Mouse (Mus musculus) Patski (cell line): ENCODE results near the gene Krtap31-1. TPM values are rescaled to one million over a fixed set of nuclear protein-coding genes. Genes with fewer than 3 reads are reported as not detected.
"Not testable (repeated sequence)": the region's sequence is repeated elsewhere in the genome, so short reads cannot be mapped to it uniquely, and the experiment has no call there.

Experiments used
- ATAC-seq: fragments of 100-300 bp; one replicate; pipeline ENCODE4 v1.8.0; 2021
- CTCF ChIA-PET: fragments of 350-600 bp; sonication (Branson Sonifier 250); formaldehyde crosslinking; loops from one replicate; lab custom pipeline; 2022; ENCODE audit warnings: inconsistent platforms; lab: Charles Lee
- POLR2A ChIA-PET: fragments of 350-600 bp; sonication (Branson Sonifier 250); formaldehyde crosslinking; loops from one replicate; lab custom pipeline; 2022; ENCODE audit warnings: antibody characterized with exemption, inconsistent platforms; lab: Charles Lee
- DNase-seq: peaks from one replicate; pipeline ENCODE4 v3.0.0-alpha.2; 2011; ENCODE audit warnings: low read depth, low spot score
- H3K27me3 ChIP-seq: fragments of 371-371 bp; one replicate; pipeline ENCODE4 v1.5.1; 2021
- CTCF ChIP-seq: fragments of 100-300 bp; IDR thresholded peaks from one replicate; pipeline ENCODE4 v1.5.1; 2021
- in situ Hi-C: fragments of 300-500 bp; cut with MboI; formaldehyde crosslinking; loops from 3 replicates; pipeline ENCODE4 v1.11.1; 2018; ENCODE audit warnings: low pct_unique_long_range_greater_than_20kb, mixed read lengths
- polyA plus RNA-seq: library from polyadenylated mRNA; unstranded; gene quantifications from one replicate; pipeline ENCODE4 v1.2.3, GENCODE M21; 2021

Krtap31-1 gene
- not detected for polyA plus RNA-seq

- ChIA-PET POLR2A (no interaction called here), CTCF (no interaction called here)
- TF ChIP-seq CTCF = no peak
- H3K27me3 ChIP-seq = peaks cover 4% of the 10 kb centered on the region
- ATAC-seq (no peak), DNase-seq (no peak)
- in situ Hi-C loops = no loop called here
Measured at GRCm38 (mm10) chr11:99907620-99908019, at the start of gene Krtap31-1. TSS of gene Krtap31-1 (plus strand) at chr11:99907920.

GRCm38 (mm10) chr11:99858761-99859160, 49.0 kb upstream of the Krtap31-1 start:
- peak; percentile 13 for DNase-seq
- no peaks in the 10 kb centered on the region for H3K27me3 ChIP-seq
- no peak for TF ChIP-seq CTCF
- in situ Hi-C loops = no loop called here
- ChIA-PET POLR2A (interaction anchor here (1.1 kb wide), 1 partner anchor 10 kb away, joined by 3 read pairs; no protein-coding TSS in a partner anchor), CTCF (interaction anchor here (1.4 kb wide), 1 partner anchor 439 kb away, joined by 4 read pairs; no protein-coding TSS in a partner anchor)
- no peak for ATAC-seq

- in situ Hi-C loops, POLR2A ChIA-PET, H3K27me3 ChIP-seq, ATAC-seq, CTCF ChIA-PET, DNase-seq: not testable (repeated sequence)
Measured at GRCm38 (mm10) chr11:99864176-99864575, 43.5 kb upstream of the Krtap31-1 start, which contains the start of gene Gm11559. TSS of gene Gm11559 (plus strand) at chr11:99864476.

- H3K27me3 ChIP-seq = peaks cover 17% of the 10 kb centered on the region
- CTCF ChIA-PET, ATAC-seq, DNase-seq, POLR2A ChIA-PET, in situ Hi-C loops: not testable (repeated sequence)
Measured at GRCm38 (mm10) chr11:99873089-99873488, 34.6 kb upstream of the Krtap31-1 start, which contains the start of gene Krtap9-1. TSS of gene Krtap9-1 (plus strand) at chr11:99873389.

GRCm38 (mm10) chr11:99878887-99879286, 28.8 kb upstream of the Krtap31-1 start, which contains the start of gene Gm11567:
TSS of gene Gm11567 (plus strand) at chr11:99879187.
- DNase-seq, CTCF ChIA-PET, in situ Hi-C loops, ATAC-seq, POLR2A ChIA-PET: not testable (repeated sequence)
- H3K27me3 ChIP-seq = peaks cover 20% of the 10 kb centered on the region

- in situ Hi-C loops = no loop called here
- ChIA-PET POLR2A (no interaction called here), CTCF (no interaction called here)
- ATAC-seq = no peak
- peaks cover 42% of the 10 kb centered on the region for H3K27me3 ChIP-seq
- no peak for DNase-seq
- TF ChIP-seq CTCF = no peak
Measured at GRCm38 (mm10) chr11:99914451-99914850, 6.7 kb downstream of the Krtap31-1 start, which contains the start of gene Gm11565. TSS of gene Gm11565 (plus strand) at chr11:99914751.

- CTCF ChIA-PET = no interaction called here
- no peak for TF ChIP-seq CTCF
- H3K27me3 ChIP-seq = no peaks in the 10 kb centered on the region
- ATAC-seq (no peak), DNase-seq (no peak)
- in situ Hi-C loops = no loop called here
- POLR2A ChIA-PET = no interaction called here
Measured at GRCm38 (mm10) chr11:99935991-99936390, 28.3 kb downstream of the Krtap31-1 start, which contains the start of gene Krtap31-2. TSS of gene Krtap31-2 (plus strand) at chr11:99936291.

GRCm38 (mm10) chr11:99937751-99938264, 30.1 kb downstream of the Krtap31-1 start:
- ChIA-PET CTCF (no interaction called here), POLR2A (no interaction called here)
- TF ChIP-seq CTCF = no peak
- in situ Hi-C loops = no loop called here
- H3K27me3 ChIP-seq = peaks cover 3% of the 10 kb centered on the region
- DNase-seq (no peak), ATAC-seq (no peak)

- no peak for DNase-seq
- ChIA-PET CTCF (no interaction called here), POLR2A (no interaction called here)
- H3K27me3 ChIP-seq = no peaks in the 10 kb centered on the region
- no peak for TF ChIP-seq CTCF
- in situ Hi-C loops = no loop called here
- no peak for ATAC-seq
Measured at GRCm38 (mm10) chr11:99948175-99948574, 40.5 kb downstream of the Krtap31-1 start, which contains the start of gene Krtap9-5. TSS of gene Krtap9-5 (plus strand) at chr11:99948475.

Other genes with a start within 250 kb of the Krtap31-1 start
- gene Gm11563, start 249.0 kb upstream of the Krtap31-1 start, polyA plus RNA-seq = not detected
- gene Krtap4-6, start 242.0 kb upstream of the Krtap31-1 start, polyA plus RNA-seq = not detected
- not detected for gene Gm14190, start 217.2 kb upstream of the Krtap31-1 start, polyA plus RNA-seq
- not detected for gene Gm14180, start 173.6 kb upstream of the Krtap31-1 start, polyA plus RNA-seq
- gene Gm11595, start 135.0 kb upstream of the Krtap31-1 start, polyA plus RNA-seq = not detected
- 0.06 TPM for gene Krtap4-8, start 127.2 kb upstream of the Krtap31-1 start, polyA plus RNA-seq
- gene Krtap4-9, start 122.7 kb upstream of the Krtap31-1 start, polyA plus RNA-seq = not detected
- not detected for gene Gm11596, start 114.5 kb upstream of the Krtap31-1 start, polyA plus RNA-seq
- not detected for gene Gm11569, start 109.0 kb upstream of the Krtap31-1 start, polyA plus RNA-seq
- gene Gm11554, start 103.5 kb upstream of the Krtap31-1 start, polyA plus RNA-seq = not detected
- gene Krtap4-13, start 98.0 kb upstream of the Krtap31-1 start, polyA plus RNA-seq = not detected
- not detected for gene Gm11564, start 92.3 kb upstream of the Krtap31-1 start, polyA plus RNA-seq
- gene 2300003K06Rik, start 69.9 kb upstream of the Krtap31-1 start, polyA plus RNA-seq = not detected
- gene Krtap4-16, start 56.3 kb upstream of the Krtap31-1 start, polyA plus RNA-seq = not detected
- not detected for gene Gm11568, start 50.0 kb upstream of the Krtap31-1 start, polyA plus RNA-seq
- gene Gm11559, start 43.4 kb upstream of the Krtap31-1 start, polyA plus RNA-seq = not detected
- not detected for gene Krtap9-1, start 34.5 kb upstream of the Krtap31-1 start, polyA plus RNA-seq
- gene Gm11567, start 28.7 kb upstream of the Krtap31-1 start, polyA plus RNA-seq = not detected
- not detected for gene Gm11565, start 6.8 kb downstream of the Krtap31-1 start, polyA plus RNA-seq
- gene Krtap31-2, start 28.4 kb downstream of the Krtap31-1 start, polyA plus RNA-seq = not detected
- gene Krtap9-5, start 40.6 kb downstream of the Krtap31-1 start, polyA plus RNA-seq = not detected
- not detected for gene Krtap29-1, start 71.1 kb downstream of the Krtap31-1 start, polyA plus RNA-seq
- not detected for gene Krtap16-1, start 78.7 kb downstream of the Krtap31-1 start, polyA plus RNA-seq
- not detected for gene Krtap17-1, start 86.1 kb downstream of the Krtap31-1 start, polyA plus RNA-seq
- gene Krt33a, start 108.3 kb downstream of the Krtap31-1 start, polyA plus RNA-seq = not detected
- gene Krt33b, start 121.9 kb downstream of the Krtap31-1 start, polyA plus RNA-seq = 0.18 TPM
- not detected for gene Krt34, start 133.6 kb downstream of the Krtap31-1 start, polyA plus RNA-seq
- not detected for gene Krt31, start 142.6 kb downstream of the Krtap31-1 start, polyA plus RNA-seq
- gene Krt32, start 180.3 kb downstream of the Krtap31-1 start, polyA plus RNA-seq = not detected
- not detected for gene Krt35, start 188.3 kb downstream of the Krtap31-1 start, polyA plus RNA-seq
- not detected for gene Krt36, start 197.7 kb downstream of the Krtap31-1 start, polyA plus RNA-seq
- not detected for gene Krt13, start 213.6 kb downstream of the Krtap31-1 start, polyA plus RNA-seq
- gene Krt15, start 228.0 kb downstream of the Krtap31-1 start, polyA plus RNA-seq = 0.74 TPM
- gene Krt19, start 240.7 kb downstream of the Krtap31-1 start, polyA plus RNA-seq = not detected